Mouse (Mus musculus) ZHBTc4 (cell line): Measurements from ENCODE around the gene Pvr.

Experiments used
- DNase-seq: peaks from one replicate; pipeline ENCODE4 v3.0.0-alpha.2; 2011; ENCODE audit warnings: low read depth, low spot score

Pvr gene

DNA sequence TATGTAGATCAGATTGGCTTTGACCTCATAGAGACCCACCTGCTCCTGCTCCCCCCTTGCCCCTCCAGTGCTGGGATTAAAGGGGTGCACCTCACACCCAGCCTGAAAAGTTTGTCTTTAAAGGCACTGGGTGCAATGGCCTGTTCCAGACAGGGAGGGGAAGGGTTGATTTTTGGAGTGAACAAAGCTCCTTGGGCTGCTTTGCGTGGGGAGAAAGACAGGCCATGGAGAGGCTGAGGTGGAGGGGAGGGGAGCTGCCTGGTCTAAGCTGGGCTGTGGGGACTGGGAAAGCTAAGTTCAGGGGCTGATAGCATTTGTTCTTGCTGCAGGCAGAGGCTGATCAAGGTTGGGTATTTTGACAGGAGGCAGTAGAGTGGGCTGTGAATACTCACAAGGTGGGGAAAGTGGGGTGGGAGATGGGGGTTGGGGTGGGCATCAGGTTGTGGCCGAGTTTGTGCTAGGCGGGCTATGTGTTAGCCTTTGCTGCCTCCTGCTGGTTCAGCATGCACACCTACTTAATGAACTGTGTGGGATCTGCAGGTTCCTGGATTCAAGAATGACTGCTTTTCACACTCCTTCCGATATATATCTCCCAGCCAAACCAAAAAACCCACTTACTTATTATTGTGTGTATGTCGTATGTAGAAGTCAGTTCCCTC, 48.9 kb downstream of the Pvr start:
- DNase-seq, result peak; percentile 79

DNA sequence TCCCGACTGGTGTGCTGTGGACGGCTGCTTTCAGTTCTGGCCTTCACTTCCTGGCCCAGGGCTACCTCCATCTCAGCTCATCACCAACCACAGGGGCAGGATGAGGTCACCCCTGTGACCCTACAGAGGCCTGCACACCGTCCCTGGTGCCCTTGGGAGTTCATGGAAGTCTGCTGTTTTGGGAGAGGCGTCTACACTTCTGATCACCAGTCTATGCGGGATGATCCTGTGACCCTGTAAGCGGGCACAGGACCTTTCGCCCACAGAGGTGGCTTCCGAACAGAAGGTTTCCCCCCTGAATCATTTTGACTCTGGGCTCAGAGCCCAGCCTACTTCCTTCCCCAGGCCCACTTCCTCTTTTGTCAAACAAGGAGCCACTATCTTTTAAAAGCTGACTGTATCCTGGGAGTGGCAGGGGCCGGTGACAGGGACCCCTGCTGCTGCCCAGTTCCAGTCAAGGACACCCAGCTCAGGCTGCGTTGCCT, 49.8 kb downstream of the Pvr start:
- DNase-seq, result peak; percentile 71

DNA sequence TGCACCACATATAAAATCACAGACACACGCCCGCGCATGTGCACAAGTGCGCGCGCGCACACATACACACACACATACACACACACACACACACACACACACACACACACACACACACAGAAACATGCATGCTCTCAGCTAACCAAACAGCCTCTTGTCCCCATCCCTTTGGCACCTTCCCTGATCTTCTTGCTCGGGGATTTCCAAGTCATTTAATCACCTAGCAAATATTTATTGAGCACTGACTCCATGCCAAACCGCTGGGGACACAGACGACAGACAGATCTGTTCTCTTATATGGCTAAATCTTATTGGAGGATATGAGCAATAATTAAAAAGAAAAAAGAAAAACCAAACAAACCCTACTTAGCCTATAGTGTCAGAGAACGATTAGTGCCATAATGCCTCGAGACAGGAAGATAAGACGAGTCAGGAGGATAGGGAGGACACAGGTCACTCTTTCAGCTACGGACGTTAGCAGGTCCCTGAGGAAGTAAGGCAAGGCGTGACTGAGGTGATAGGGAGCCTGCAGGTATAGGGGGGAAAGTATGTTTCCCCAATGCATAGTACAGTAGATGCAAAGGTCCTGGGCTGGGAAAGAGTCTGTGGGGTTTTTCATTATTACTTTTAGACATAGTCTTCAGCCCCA, 53.1 kb downstream of the Pvr start:
- DNase-seq, result no peak

DNA sequence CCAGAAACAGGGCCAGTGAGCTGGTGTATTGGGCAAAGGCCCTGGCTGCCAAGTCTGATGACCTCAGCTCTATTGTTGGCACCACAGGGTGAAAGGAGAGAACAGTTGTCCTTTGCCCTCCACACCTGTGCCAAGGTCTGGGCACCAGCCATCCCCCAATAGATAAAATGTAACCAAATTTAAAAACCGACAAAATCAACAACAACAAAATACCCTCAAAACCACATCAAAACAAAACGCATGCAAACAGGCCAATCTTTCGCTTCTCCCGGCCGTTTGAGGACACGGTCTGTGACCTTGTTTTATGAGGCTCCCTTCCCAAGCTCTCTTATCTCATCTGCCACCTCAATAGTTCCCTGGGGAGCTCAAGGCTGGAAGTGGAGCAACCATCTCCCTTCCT, 54.5 kb downstream of the Pvr start:
- DNase-seq, result no peak

DNA sequence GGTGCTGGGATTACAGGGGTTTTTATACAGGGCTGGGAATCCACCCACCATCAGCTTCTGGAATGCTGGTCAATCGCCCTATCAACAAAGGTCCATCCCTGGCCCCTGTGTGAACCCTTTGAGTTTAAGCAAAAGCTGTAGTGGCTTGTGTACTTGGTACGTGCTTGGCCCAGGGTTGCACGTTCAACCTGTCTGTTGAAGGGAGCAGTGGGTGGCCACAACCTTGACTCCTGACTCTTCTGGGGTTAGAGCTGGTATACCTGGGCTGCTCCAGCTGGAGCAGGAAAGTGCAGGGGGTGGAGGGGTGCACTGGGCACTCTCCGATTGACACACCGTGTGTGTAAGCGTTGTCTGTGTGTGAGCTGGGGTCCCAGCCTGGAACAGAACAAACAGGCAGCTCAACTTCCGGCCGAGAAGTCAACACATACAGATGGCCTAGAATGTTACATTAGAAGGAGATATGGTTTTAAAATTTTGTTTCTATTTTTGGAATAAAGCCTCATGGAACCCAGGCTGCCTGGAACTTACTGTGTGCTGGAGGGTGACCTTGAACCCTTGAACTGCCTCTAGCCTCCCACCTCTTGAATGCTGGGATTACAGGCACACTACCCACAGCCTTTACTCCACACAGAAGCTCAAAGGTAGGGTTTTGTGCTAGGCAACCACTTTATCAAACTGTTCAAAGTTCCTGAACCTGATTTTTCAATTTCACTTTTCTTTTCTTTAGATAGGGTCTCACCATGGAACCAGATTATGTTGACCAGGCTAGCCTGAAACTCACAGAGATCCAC, 55.5 kb downstream of the Pvr start:
- DNase-seq, result no peak

DNA sequence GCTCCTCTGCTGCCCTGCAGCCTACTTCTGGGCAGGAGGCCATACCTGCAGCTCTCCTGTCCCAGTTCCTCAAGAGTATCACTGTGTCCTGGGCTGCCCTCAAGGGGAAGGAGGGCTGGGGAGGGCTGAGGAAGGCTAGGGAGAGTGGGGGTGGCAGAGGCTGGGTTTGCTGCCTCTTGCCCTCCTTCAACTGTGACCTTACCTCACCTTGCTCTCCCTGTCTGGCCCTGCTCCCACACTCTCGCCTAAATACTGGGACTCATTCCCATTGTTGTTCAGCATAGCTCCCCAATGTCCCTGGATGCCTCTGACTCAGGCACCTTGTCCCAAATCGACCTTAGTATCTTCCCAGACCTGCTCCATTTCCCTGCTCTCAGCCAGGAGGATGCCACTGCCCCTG, 56.7 kb downstream of the Pvr start:
- no peak for DNase-seq

DNA sequence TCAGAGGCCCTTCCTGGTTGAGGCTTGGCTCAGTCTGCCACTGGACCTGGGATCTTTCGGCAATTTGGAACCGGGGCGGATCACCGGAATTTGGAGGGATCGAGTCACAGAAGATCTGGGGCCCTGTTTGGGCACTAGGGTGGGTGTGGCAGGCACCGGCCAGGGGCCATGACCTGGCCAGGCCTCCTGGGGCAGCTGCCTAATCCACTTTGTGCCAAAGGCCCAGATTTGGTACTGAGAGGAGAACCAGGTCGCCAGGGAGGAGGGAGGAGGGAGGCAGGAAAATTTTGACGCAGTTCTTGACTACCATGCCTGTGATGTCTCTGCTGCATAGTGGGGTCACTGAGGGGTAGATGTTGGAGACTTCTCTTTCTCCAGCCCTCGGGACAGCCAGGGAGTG, 59.8 kb downstream of the Pvr start, which contains the start of gene Ceacam16:
Ceacam16 (minus strand) TSS at position 101 of the 400 bp plus-strand sequence.
- no peak for DNase-seq

DNA sequence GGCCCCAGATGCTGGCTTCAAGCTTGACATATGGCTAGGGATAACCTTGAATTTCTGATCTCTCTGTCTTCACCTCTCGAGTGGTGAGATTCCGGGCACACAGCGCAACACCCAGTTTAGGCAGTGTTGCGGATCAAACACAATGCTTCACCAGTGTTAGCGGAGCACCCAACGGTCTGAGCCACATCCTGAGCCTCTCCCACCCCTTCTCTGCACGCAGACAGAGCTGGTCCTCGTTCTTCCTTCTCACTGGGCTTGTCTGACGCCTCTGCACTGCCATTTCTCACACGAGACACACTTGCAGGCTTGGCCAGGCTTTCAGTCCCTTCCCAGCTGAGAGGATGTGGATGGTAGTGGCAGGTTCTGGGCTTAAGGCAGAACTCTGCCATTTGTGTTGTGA, 61.2 kb downstream of the Pvr start:
- no peak for DNase-seq

DNA sequence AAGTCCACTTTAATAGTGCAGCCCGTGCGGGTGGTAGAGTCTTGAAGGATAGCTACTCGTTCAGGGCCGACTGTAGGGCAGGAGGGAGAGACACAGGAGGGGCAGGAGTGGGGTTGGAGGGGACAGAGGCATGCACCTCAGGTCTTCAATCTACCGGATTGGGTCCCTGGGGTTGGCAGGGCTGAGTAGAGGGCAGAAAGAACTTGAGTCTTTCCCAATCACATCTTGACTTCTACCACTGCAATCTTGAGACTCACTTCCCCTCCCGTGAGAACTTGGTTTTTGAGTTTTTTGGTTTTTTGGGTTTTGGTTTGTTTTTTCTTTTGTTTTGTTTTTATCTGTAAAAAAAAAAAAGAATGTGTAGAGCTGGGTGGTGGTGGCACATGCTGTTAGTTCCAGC, 64.7 kb downstream of the Pvr start:
- DNase-seq, result no peak

DNA sequence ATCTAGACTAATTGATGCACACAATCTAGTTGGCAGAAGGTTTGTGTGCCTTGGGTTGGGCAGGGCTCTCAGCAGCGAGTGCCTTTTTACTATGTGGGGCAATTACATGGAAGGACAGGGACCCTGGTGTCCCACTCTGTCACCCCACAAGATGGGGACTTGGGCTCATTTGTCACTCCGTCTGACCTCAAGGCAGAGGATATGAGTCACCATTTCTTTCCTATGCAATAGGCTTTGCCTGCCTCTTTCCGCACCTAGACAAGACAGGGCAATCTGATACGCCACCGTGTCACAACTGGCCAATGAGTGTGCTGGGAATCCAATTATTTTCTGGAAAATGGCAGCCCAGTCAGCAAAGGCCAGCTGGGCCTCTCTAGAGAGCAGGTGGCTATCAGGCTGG, 65.3 kb downstream of the Pvr start:
- no peak for DNase-seq
